Mouse (Mus musculus) liver, embryonic 18 days (tissue): Measurements from ENCODE around the gene Ndc1. TPM values are rescaled to one million over a fixed set of nuclear protein-coding genes. Genes with fewer than 3 reads are reported as not detected.

Experiments used
- polyA plus RNA-seq: library from polyadenylated mRNA; depleted of rRNA; stranded (reverse); fragments of >200 nt; gene quantifications from 2 replicates; pipeline ENCODE4 v1.2.3, GENCODE M21; 2012; rRNA removed

The Ndc1 gene
- 5.8 and 6.3 TPM in 2 replicates for polyA plus RNA-seq

GRCm38 (mm10) chr4:107367567-107368314, at the start of gene Ndc1:
Gene Ndc1, plus strand, starts transcription at chr4:107367784.

DNA sequence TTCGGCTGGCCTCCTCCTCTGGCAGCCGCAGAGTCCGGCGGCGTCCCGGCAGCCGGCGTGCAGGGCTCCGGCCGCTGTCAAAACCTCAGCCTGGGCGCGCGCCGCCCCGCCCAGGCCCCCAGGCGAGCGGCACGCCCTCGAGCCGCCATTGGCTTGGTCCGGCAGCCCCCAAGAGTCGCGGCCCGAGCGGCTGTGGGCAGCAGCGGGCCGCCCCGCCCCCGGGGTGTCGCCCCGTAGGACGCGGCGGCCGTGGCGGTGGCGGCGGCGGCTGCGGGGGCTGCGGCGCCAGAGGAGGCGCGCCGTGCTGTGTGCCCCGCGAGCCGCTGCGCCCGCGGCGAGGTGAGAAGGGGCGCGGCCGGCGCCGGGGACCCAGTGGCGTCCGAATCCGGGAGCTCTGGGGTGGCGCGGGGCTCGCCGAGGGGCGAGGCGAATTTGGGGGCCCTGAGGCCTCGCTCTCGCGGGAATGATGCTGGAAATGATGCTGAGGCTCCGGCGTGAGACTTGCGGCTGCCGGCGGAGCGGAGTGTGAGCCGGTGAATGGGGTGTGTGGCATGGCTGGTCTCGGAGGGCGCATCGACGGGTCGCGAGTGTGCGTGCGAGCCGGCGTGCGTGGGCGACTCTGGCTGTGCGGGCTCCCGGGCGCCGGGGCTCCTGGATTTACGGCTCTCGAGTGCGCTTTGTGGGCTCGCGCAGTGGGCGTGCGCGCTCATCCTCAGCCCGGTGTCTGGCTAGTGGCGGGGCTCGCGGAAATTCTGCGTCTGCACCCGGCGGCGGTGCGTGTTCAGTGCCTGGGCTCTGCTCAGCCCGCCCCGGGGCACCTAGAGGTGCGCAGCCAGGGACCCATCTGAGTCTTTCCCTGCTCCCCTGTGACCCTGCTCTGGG, 67.0 kb downstream of the Ndc1 start, which contains the start of gene Glis1:
Gene Glis1 (plus strand): TSS at position 236 of the 882 bp plus-strand sequence.

Other genes starting within 250 kb of the Ndc1 start
- gene Tmem59, start 189.4 kb upstream of the Ndc1 start, polyA plus RNA-seq: 111 and 119 TPM in 2 replicates
- 7.2 and 7.6 TPM in 2 replicates for gene Tceanc2, start 188.7 kb upstream of the Ndc1 start, polyA plus RNA-seq
- gene Ldlrad1, start 158.6 kb upstream of the Ndc1 start, polyA plus RNA-seq: 0.05 TPM in 1 of 2 replicates, not detected in the other
- gene Lrrc42, start 114.3 kb upstream of the Ndc1 start, polyA plus RNA-seq: 8.6 and 9.5 TPM in 2 replicates
- gene Hspb11, start 114.2 kb upstream of the Ndc1 start, polyA plus RNA-seq: 6.7 and 6.8 TPM in 2 replicates
- gene Dio1, start 60.6 kb upstream of the Ndc1 start, polyA plus RNA-seq: 0.09 and 0.23 TPM in 2 replicates
- 13.4 and 15.3 TPM in 2 replicates for gene Yipf1, start 53.4 kb upstream of the Ndc1 start, polyA plus RNA-seq
- gene Glis1, start 66.8 kb downstream of the Ndc1 start, polyA plus RNA-seq: 0.05 and 0.07 TPM in 2 replicates